Mouse (Mus musculus) retina, embryonic 14.5 days (tissue): ENCODE results near the gene Fat3.
A peak's percentile ranks its signal among the peaks of the same experiment; 100 is the strongest.

Experiments
- DNase-seq: peaks from one replicate; pipeline ENCODE4 v3.0.0-alpha.2; 2015; ENCODE audit warnings: low spot score

Gene Fat3

GRCm38 (mm10) chr9:16501186-16501711, at the start of gene Fat3:
Gene Fat3 (minus strand): TSS chr9:16501285.
- DNase-seq, result peak; percentile 65

GRCm38 (mm10) chr9:16532884-16533283, 31.8 kb upstream of the Fat3 start:
- DNase-seq, result no peak

GRCm38 (mm10) chr9:16517543-16517942, 16.5 kb upstream of the Fat3 start:
- DNase-seq, result no peak

GRCm38 (mm10) chr9:16512005-16512404, 10.9 kb upstream of the Fat3 start:
- DNase-seq, result no peak

GRCm38 (mm10) chr9:16503776-16504175, 2.7 kb upstream of the Fat3 start:
- DNase-seq, result no peak

- peak; percentile 23 for DNase-seq
These were observed 1.7 kb upstream of the Fat3 start for GRCm38 (mm10) chr9:16502673-16503343.

GRCm38 (mm10) chr9:16501990-16502672, 1.0 kb upstream of the Fat3 start:
- DNase-seq, result peak; percentile 87

- DNase-seq, result peak; percentile 77
These were observed 501 bp downstream of the Fat3 start for GRCm38 (mm10) chr9:16500382-16501185.

- DNase-seq, result peak; percentile 76
These were observed 1.3 kb downstream of the Fat3 start for GRCm38 (mm10) chr9:16499621-16500381.

GRCm38 (mm10) chr9:16498876-16499275, 2.2 kb downstream of the Fat3 start:
- DNase-seq, result peak; percentile 46

- DNase-seq, result no peak
These were observed 3.7 kb downstream of the Fat3 start for GRCm38 (mm10) chr9:16497361-16497760.

GRCm38 (mm10) chr9:16496331-16496730, 4.8 kb downstream of the Fat3 start:
- DNase-seq, result no peak

GRCm38 (mm10) chr9:16489661-16490060, 11.4 kb downstream of the Fat3 start:
- DNase-seq, result no peak

- DNase-seq, result no peak
These were observed 13.5 kb downstream of the Fat3 start for GRCm38 (mm10) chr9:16487565-16487964.

- DNase-seq, result no peak
These were observed 14.9 kb downstream of the Fat3 start for GRCm38 (mm10) chr9:16486229-16486628.

- no peak for DNase-seq
These were observed 15.9 kb downstream of the Fat3 start for GRCm38 (mm10) chr9:16485173-16485572.

GRCm38 (mm10) chr9:16484765-16485164, 16.3 kb downstream of the Fat3 start:
- no peak for DNase-seq

- no peak for DNase-seq
These were observed 39.6 kb downstream of the Fat3 start for GRCm38 (mm10) chr9:16461491-16461890.

- no peak for DNase-seq
These were observed 40.5 kb downstream of the Fat3 start for GRCm38 (mm10) chr9:16460591-16460990.

GRCm38 (mm10) chr9:16441930-16442329, 59.2 kb downstream of the Fat3 start:
- DNase-seq, result no peak

- no peak for DNase-seq
These were observed 60.4 kb downstream of the Fat3 start for GRCm38 (mm10) chr9:16440638-16441037.

GRCm38 (mm10) chr9:16439941-16440340, 61.1 kb downstream of the Fat3 start:
- DNase-seq, result no peak
